Mouse (Mus musculus) erythroblast, embryonic 14.5 days (primary cell): ENCODE results near the gene Gsdma2. TPM values are rescaled to one million over a fixed set of nuclear protein-coding genes. Genes with fewer than 3 reads are reported as not detected.
"Not testable (repeated sequence)": the region's sequence is repeated elsewhere in the genome, so short reads cannot be mapped to it uniquely, and the experiment has no call there.

Source experiments
- H3K27me3 ChIP-seq: 2 replicates; pipeline ENCODE4 v1.6.1; 2012; ENCODE audit warnings: inconsistent platforms; ENCODE audit not compliant: control insufficient read depth
- H3K36me3 ChIP-seq: 2 replicates; pipeline ENCODE4 v1.6.1; 2012; ENCODE audit warnings: mild to moderate bottlenecking, inconsistent platforms; ENCODE audit not compliant: control insufficient read depth
- H3K4me1 ChIP-seq: 2 replicates; pipeline ENCODE4 v1.6.1; 2012; ENCODE audit warnings: inconsistent platforms; ENCODE audit not compliant: control insufficient read depth
- H3K4me3 ChIP-seq: replicated peaks from 2 replicates; pipeline ENCODE3; 2012; ENCODE audit warnings: moderate library complexity, mild to moderate bottlenecking, inconsistent platforms
- H3K9me3 ChIP-seq: 2 replicates; pipeline ENCODE4 v1.6.1; 2012; ENCODE audit warnings: low read length, inconsistent platforms, mixed read lengths; ENCODE audit not compliant: control insufficient read depth
- GATA1 ChIP-seq: IDR thresholded peaks from 2 replicates; pipeline ENCODE4 v1.6.1; 2012; ENCODE audit warnings: low read length, inconsistent platforms, mixed read lengths
- TAL1 ChIP-seq: IDR thresholded peaks from 3 replicates; pipeline ENCODE4 v1.6.1; 2012; ENCODE audit warnings: low read length, inconsistent platforms, mixed read lengths
- polyA plus RNA-seq: library from polyadenylated mRNA; stranded (reverse); fragments of >175 nt; gene quantifications from 2 replicates; pipeline ENCODE4 v1.2.3, GENCODE M21; 2012

Gene Gsdma2
- polyA plus RNA-seq, 1 experiment: not detected

GRCm38 (mm10) chr11:98625611-98626410, 20.7 kb upstream of the Gsdma2 start, which contains the start of the genes Gm12355 and Gsdma3:
Gm12355 (minus strand) TSS chr11:98625661.
Gsdma3 (plus strand) TSS chr11:98626360.
- no peaks in the 10 kb centered on the region for H3K4me1 ChIP-seq
- no peaks in the 10 kb centered on the region for H3K36me3 ChIP-seq
- TF ChIP-seq TAL1 (no peak), GATA1 (no peak)
- H3K4me3 ChIP-seq: no peak within 1 kb of the TSS
- peaks cover 23% of the 10 kb centered on the region for H3K9me3 ChIP-seq
- peaks cover 2% of the 10 kb centered on the region; the same call in 1 of the 2 replicates for H3K27me3 ChIP-seq

- Histone ChIP-seq H3K4me1 (no peaks in the 10 kb centered on the region), H3K27me3 (peaks cover 4% of the 10 kb centered on the region; the same call in 1 of the 2 replicates), H3K4me3 (no peak overlapping the region), H3K9me3 (peaks cover 7% of the 10 kb centered on the region), H3K36me3 (no peaks in the 10 kb centered on the region)
- no peak for TF ChIP-seq TAL1
- no peak for TF ChIP-seq GATA1
Observed at GRCm38 (mm10) chr11:98628706-98629105, 17.9 kb upstream of the Gsdma2 start.

GRCm38 (mm10) chr11:98630646-98631045, 15.9 kb upstream of the Gsdma2 start:
- Histone ChIP-seq H3K27me3 (peaks cover 4% of the 10 kb centered on the region; the same call in 1 of the 2 replicates), H3K4me3 (no peak overlapping the region), H3K4me1 (no peaks in the 10 kb centered on the region; the same call in 1 of the 2 replicates), H3K36me3 (no peaks in the 10 kb centered on the region), H3K9me3 (no peaks in the 10 kb centered on the region)
- TF ChIP-seq TAL1 (no peak), GATA1 (no peak)

GRCm38 (mm10) chr11:98635312-98635970, 11.1 kb upstream of the Gsdma2 start:
- H3K9me3 ChIP-seq, H3K4me1 ChIP-seq, H3K36me3 ChIP-seq, H3K27me3 ChIP-seq, H3K4me3 ChIP-seq: not testable (repeated sequence)

- no peaks in the 10 kb centered on the region for H3K36me3 ChIP-seq
- H3K4me3 ChIP-seq: no peak overlapping the region
- no peaks in the 10 kb centered on the region; the same call in 1 of the 2 replicates for H3K9me3 ChIP-seq
- peaks cover 4% of the 10 kb centered on the region for H3K27me3 ChIP-seq
- H3K4me1 ChIP-seq: no peaks in the 10 kb centered on the region; the same call in 1 of the 2 replicates
- TF ChIP-seq TAL1 (no peak), GATA1 (no peak)
Observed at GRCm38 (mm10) chr11:98637501-98637900, 9.1 kb upstream of the Gsdma2 start.

- Histone ChIP-seq H3K4me3 (no peak overlapping the region), H3K27me3 (no peaks in the 10 kb centered on the region; the same call in 1 of the 2 replicates), H3K4me1 (no peaks in the 10 kb centered on the region; the same call in 1 of the 2 replicates), H3K9me3 (no peaks in the 10 kb centered on the region; the same call in 1 of the 2 replicates), H3K36me3 (no peaks in the 10 kb centered on the region)
- no peak for TF ChIP-seq GATA1
- no peak for TF ChIP-seq TAL1
Observed at GRCm38 (mm10) chr11:98640091-98640490, 6.5 kb upstream of the Gsdma2 start.

GRCm38 (mm10) chr11:98644757-98645156, 1.8 kb upstream of the Gsdma2 start:
- H3K9me3 ChIP-seq: no peaks in the 10 kb centered on the region
- H3K4me1 ChIP-seq: no peaks in the 10 kb centered on the region
- no peak for TF ChIP-seq TAL1
- TF ChIP-seq GATA1: no peak
- H3K27me3 ChIP-seq: peaks cover 4% of the 10 kb centered on the region
- no peak overlapping the region for H3K4me3 ChIP-seq
- H3K36me3 ChIP-seq: no peaks in the 10 kb centered on the region

- no peaks in the 10 kb centered on the region for H3K4me1 ChIP-seq
- TF ChIP-seq TAL1: no peak
- TF ChIP-seq GATA1: no peak
- no peak overlapping the region for H3K4me3 ChIP-seq
- H3K9me3 ChIP-seq: no peaks in the 10 kb centered on the region
- H3K36me3 ChIP-seq: no peaks in the 10 kb centered on the region
- peaks cover 9% of the 10 kb centered on the region for H3K27me3 ChIP-seq
Observed at GRCm38 (mm10) chr11:98645946-98646345, 613 bp upstream of the Gsdma2 start.

GRCm38 (mm10) chr11:98655076-98655475, 8.5 kb downstream of the Gsdma2 start:
- H3K36me3 ChIP-seq, H3K4me1 ChIP-seq, H3K27me3 ChIP-seq, H3K9me3 ChIP-seq, H3K4me3 ChIP-seq: not testable (repeated sequence)
